Mouse (Mus musculus) liver, embryonic 14.5 days (tissue): ENCODE measurements around the gene Runx2.

ENCODE experiments used
- CTCF ChIP-seq: IDR thresholded peaks from 2 replicates; pipeline ENCODE4 v1.5.1; 2016; ENCODE audit warnings: antibody characterized with exemption, low read depth, control low read depth
- EP300 ChIP-seq: IDR thresholded peaks from 2 replicates; pipeline ENCODE4 v1.6.1; 2016; ENCODE audit warnings: antibody characterized with exemption, low read depth

GRCm38 (mm10) chr17:44745378-44745777, 69.2 kb downstream of the Runx2 start:
- TF ChIP-seq CTCF: no peak
- no peak for TF ChIP-seq EP300
